Comparison of ENCODE assay signal across 8 mouse cellular contexts in genomic region chrX:58030835-58031670, GRCm38 (mm10). TPM values are rescaled to one million over a fixed set of nuclear protein-coding genes. Genes with fewer than 3 reads are reported as not detected.
DNase-seq lines count a peak whose midpoint lies in the region; ATAC-seq and TF ChIP-seq lines count a peak whose summit lies in the region.

No protein-coding gene starts in this region.

- peak; percentile 5 for DNase-seq in adrenal gland, postnatal 25 days
- no peak for DNase-seq in adrenal gland, adult 8-10 months
- DNase-seq in right cerebral cortex, adult 18-20 months: peak; percentile 18
- no peak for DNase-seq in right cerebral cortex, adult 2 months (ENCODE audit: low spot score in 2 of 2)
- DNase-seq in yolk sac, embryonic 10.5 days (ENCODE audit: low spot score): no peak
- no peak for DNase-seq in embryo, embryonic 11 days

- H3K27me3 ChIP-seq in intestine, postnatal 0 days (replicated peaks; ENCODE audit: control insufficient read depth, insufficient read depth, low read length): peaks cover 50% of the 10 kb centered on the region
- H3K27me3 ChIP-seq in stomach, embryonic 14.5 days (ENCODE audit: control insufficient read depth, insufficient read depth, low read length): peaks cover 8% of the 10 kb centered on the region; the same call in 1 of the 2 replicates

- no peak overlapping the region for H3K27ac ChIP-seq in intestine, postnatal 0 days (ENCODE audit: low read depth, low read length)
- no peak overlapping the region for H3K27ac ChIP-seq in stomach, embryonic 14.5 days (ENCODE audit: low read length)

- no peak for ATAC-seq in intestine, postnatal 0 days
- no peak for ATAC-seq in stomach, embryonic 14.5 days (ENCODE audit: insufficient number of reproducible peaks, insufficient read depth, low FRiP score, low read depth)

- WGBS in intestine, postnatal 0 days: 22% methylated on average over 56 of the region's 56 CpGs
- WGBS in stomach, embryonic 14.5 days: 19% methylated on average over 55 of the region's 56 CpGs

- H3K36me3 ChIP-seq in intestine, postnatal 0 days (ENCODE audit: control insufficient read depth, insufficient read depth): no peaks in the 10 kb centered on the region
- H3K36me3 ChIP-seq in stomach, embryonic 14.5 days (ENCODE audit: control insufficient read depth, insufficient read depth, low read length): no peaks in the 10 kb centered on the region

- peak overlapping the region; percentile 55 for H3K4me2 ChIP-seq in intestine, postnatal 0 days (replicated peaks; ENCODE audit: low read depth)
- H3K4me2 ChIP-seq in stomach, embryonic 14.5 days (replicated peaks; ENCODE audit: low read depth, low read length): peak overlapping the region; percentile 39

- no peak for TF ChIP-seq CTCF in intestine, postnatal 0 days (IDR thresholded peaks at IDR 0.05; ENCODE audit: low read depth)

- H3K9ac ChIP-seq in intestine, postnatal 0 days (ENCODE audit: low read depth, low read length): no peak overlapping the region
- H3K9ac ChIP-seq in stomach, embryonic 14.5 days (replicated peaks; ENCODE audit: low read depth, low read length): no peak overlapping the region

- no peaks in the 10 kb centered on the region for H3K9me3 ChIP-seq in intestine, postnatal 0 days (ENCODE audit: control insufficient read depth)
- H3K9me3 ChIP-seq in stomach, embryonic 14.5 days (ENCODE audit: control insufficient read depth, low read depth, low read length): no peaks in the 10 kb centered on the region

- no peaks in the 10 kb centered on the region for H3K4me1 ChIP-seq in intestine, postnatal 0 days (replicated peaks; ENCODE audit: control insufficient read depth, insufficient read depth, low read length)
- no peaks in the 10 kb centered on the region for H3K4me1 ChIP-seq in stomach, embryonic 14.5 days (ENCODE audit: control insufficient read depth, insufficient read depth, low read length)

- peak overlapping the region; percentile 26 for H3K4me3 ChIP-seq in intestine, postnatal 0 days (ENCODE audit: low read depth, low read length)
- peak overlapping the region; percentile 23 for H3K4me3 ChIP-seq in stomach, embryonic 14.5 days (ENCODE audit: low read depth, low read length)

RNA-seq across cellular contexts. Expression of gene Zic3, which starts 8.6 kb away (rescaled TPM):
- total RNA-seq in adrenal gland, postnatal 25 days (2021): not detected in 2 replicates
- not detected for total RNA-seq in adrenal gland, adult 8-10 months (2022)
- polyA plus RNA-seq in intestine, postnatal 0 days (2015; fragmentation: Nextera tagmentation; extraction: Ambion mirVana): not detected in 2 replicates
- not detected in 2 replicates for polyA plus RNA-seq in stomach, embryonic 14.5 days (2014; fragmentation: Nextera tagmentation; extraction: Ambion mirVana)

Comparison
In these comparisons a context has a peak if more than half of its experiments do, and no peak if none do; other contexts are left out.
1. DNase-seq: peak in adrenal gland, postnatal 25 days (single experiment) and right cerebral cortex, adult 18-20 months (single experiment); none in adrenal gland, adult 8-10 months (single experiment), right cerebral cortex, adult 2 months (0 of 2), yolk sac, embryonic 10.5 days (single experiment) and embryo, embryonic 11 days (single experiment).